Mouse (Mus musculus): ENCODE measurements around the gene Edf1. TPM values are rescaled to one million over a fixed set of nuclear protein-coding genes. Genes with fewer than 3 reads are reported as not detected.
A peak's percentile ranks its signal among the peaks of the same experiment; 100 is the strongest.

Gene Edf1
- polyA plus RNA-seq, 1 experiment from 2014 or later: 295 TPM

DNA sequence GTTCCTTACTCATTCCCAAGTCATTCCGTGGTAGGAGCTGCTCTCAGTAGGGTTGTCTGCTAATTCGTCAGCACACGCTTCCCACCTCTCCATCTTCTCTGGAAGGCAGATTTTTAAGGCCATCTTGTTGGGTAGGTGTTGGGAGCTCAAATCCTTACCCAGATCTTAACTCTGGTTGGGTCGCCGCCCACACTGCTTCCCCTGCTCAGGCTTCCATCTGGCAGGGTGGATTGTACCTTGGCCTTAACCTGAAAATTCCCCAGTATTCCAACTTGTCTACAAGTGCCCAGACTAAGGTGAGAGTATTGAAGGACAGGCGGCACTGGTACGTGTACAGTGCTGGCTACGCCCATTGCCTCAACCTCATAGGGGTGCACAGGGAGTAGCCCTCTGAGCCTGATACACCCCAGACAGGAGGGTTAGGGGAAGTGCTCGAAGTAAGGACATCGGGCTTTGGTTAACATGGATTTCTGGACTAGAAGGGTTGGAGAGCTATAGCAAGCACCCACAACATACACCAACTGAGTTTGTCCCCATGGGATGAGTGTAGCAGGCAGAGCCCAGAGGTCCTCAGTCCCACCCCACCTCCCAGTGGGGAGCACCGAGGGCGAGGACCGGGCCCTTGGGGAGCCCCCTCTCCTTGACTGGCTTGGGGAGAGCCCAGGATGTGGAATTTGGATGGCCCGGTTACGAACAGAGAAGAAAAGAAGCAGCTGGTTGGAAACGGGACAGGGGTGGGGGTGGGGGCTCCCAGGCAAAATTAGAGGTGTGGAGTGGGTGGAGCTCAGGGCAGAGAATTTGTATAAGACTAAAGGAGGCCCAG lies 18.6 kb downstream of the Edf1 start:
- no peak for TF ChIP-seq CTCF (IDR thresholded peaks at IDR 0.05; ENCODE audit: low read depth)
- no peak overlapping the region for H3K27ac ChIP-seq (ENCODE audit: low read depth)
- H3K36me3 ChIP-seq (ENCODE audit: insufficient read depth): peaks cover 17% of the 10 kb centered on the region; the same call in 1 of the 2 replicates
- no peak for ATAC-seq (ENCODE audit: insufficient read depth)
- WGBS: 76% methylated on average over 16 of the region's 16 CpGs
- DNase-seq: no peak
- no peak overlapping the region for H3K4me3 ChIP-seq (ENCODE audit: low read depth, low read length)
- peaks cover 56% of the 10 kb centered on the region for H3K27me3 ChIP-seq (ENCODE audit: insufficient read depth, low read length)
- H3K9me3 ChIP-seq (ENCODE audit: low read depth, low read length): no peaks in the 10 kb centered on the region
- peaks cover 15% of the 10 kb centered on the region for H3K4me1 ChIP-seq (ENCODE audit: insufficient read depth)
- peak overlapping the region; percentile 78 for H3K4me2 ChIP-seq
- H3K9ac ChIP-seq: no peak overlapping the region

DNA sequence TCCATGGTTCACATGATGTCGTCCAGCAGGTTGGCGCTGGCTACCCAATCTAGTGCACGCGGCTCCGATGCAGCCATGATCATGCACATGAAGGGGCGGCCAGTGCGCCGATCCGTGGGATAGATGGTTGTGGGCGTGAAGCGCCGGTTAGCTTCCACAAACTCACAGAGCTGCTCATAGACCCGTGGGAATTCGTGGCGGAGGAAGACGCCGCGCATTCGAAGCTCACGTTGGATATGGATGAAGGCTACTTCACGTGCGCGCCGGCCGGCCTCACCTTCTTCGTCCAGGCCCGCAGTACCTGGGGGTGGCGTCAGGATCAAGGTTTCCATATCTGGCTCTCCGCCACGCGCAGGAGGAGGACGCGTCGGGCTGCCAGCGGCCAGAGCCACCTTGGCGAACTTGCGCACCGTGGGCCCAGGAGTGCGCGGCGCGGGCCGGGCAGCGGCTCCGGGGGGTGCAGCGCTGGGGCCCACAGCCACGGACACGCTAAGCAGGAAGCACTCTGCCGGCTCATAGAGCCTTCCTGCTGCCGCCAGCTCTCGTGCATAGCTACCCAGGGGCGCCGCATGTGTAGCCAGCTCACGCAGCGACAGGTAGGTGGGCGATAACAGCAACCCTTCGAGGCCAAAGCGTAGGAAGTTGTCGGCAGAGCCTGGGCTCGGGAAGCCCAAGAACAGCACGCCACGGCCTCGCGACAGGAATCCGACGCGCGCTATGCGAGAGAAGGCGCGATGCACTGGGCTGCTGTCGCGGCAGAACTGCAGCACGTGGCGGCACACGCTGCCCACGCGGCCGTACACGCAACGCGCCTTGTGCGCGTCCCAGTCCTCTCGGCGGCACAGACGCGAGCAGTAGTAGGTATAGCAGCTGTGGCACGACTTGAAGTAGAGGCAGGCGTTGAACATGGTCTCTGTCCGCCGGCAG lies 19.6 kb downstream of the Edf1 start:
- no peak for TF ChIP-seq CTCF (IDR thresholded peaks at IDR 0.05; ENCODE audit: low read depth)
- peak overlapping the region; percentile 28 for H3K4me3 ChIP-seq (ENCODE audit: low read depth, low read length)
- peak overlapping the region; percentile 51 for H3K4me2 ChIP-seq
- no peak overlapping the region for H3K9ac ChIP-seq
- DNase-seq (no peak), ATAC-seq (ENCODE audit: insufficient read depth) (no peak)
- peaks cover 17% of the 10 kb centered on the region for H3K4me1 ChIP-seq (ENCODE audit: insufficient read depth)
- 14% methylated on average over 92 of the region's 92 CpGs for WGBS
- H3K27ac ChIP-seq (ENCODE audit: low read depth): no peak overlapping the region
- peaks cover 58% of the 10 kb centered on the region for H3K27me3 ChIP-seq (ENCODE audit: insufficient read depth, low read length)
- peaks cover 10% of the 10 kb centered on the region; the same call in 1 of the 2 replicates for H3K36me3 ChIP-seq (ENCODE audit: insufficient read depth)
- H3K9me3 ChIP-seq (ENCODE audit: low read depth, low read length): no peaks in the 10 kb centered on the region

DNA sequence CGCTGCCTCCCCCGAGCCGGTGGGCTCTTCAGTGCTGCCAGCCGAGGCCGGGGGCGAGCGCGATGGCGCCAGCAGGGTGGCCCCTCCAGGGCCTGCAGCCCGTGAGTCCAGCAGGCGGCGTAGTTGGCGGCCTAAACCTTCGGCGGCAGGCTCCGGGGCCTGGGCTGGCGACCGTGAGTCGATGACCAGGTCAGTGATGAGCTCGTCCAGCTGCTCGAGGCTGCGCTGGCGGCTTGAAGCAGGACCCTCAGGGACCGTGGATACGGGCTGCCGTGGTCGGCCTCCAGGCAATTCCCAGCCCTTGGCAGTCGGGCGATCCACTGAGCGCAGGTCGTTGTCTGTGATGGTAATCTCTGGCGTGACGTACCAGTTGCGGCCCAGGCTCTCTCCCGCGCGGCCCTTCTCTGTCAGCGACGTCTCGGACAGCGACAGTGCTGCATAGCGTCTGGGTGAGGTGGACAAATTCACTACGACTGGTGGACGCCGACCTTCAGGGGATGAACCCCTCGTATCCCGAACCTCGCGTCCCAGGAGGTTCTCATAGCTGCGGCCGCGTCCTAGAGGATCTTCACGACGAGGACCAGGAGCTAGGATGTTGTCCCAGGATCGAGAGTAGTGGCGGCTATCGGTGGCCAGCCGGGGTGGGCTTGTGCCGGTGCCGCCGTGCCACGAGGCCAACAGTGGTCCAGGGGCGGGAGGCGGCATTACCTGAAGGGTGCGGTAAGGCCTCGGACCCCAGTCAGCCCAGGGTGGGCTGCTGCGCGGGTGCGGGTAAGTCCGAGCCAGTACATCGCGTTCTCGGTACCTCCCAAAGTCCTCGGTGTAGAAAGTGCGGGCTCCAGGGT lies 20.5 kb downstream of the Edf1 start:
- peak overlapping the region; percentile 28 for H3K4me3 ChIP-seq (ENCODE audit: low read depth, low read length)
- H3K27me3 ChIP-seq (ENCODE audit: insufficient read depth, low read length): peaks cover 58% of the 10 kb centered on the region
- peaks cover 17% of the 10 kb centered on the region for H3K4me1 ChIP-seq (ENCODE audit: insufficient read depth)
- H3K9ac ChIP-seq: no peak overlapping the region
- peak; percentile 32; the same call in 1 of the 2 replicates for TF ChIP-seq CTCF (IDR thresholded peaks at IDR 0.05; ENCODE audit: low read depth)
- peak; percentile 34 for DNase-seq
- H3K36me3 ChIP-seq (ENCODE audit: insufficient read depth): peaks cover 6% of the 10 kb centered on the region
- ATAC-seq (ENCODE audit: insufficient read depth): no peak
- H3K27ac ChIP-seq (ENCODE audit: low read depth): no peak overlapping the region
- 5% methylated on average over 75 of the region's 75 CpGs for WGBS
- peak overlapping the region; percentile 51 for H3K4me2 ChIP-seq
- no peaks in the 10 kb centered on the region for H3K9me3 ChIP-seq (ENCODE audit: low read depth, low read length)

DNA sequence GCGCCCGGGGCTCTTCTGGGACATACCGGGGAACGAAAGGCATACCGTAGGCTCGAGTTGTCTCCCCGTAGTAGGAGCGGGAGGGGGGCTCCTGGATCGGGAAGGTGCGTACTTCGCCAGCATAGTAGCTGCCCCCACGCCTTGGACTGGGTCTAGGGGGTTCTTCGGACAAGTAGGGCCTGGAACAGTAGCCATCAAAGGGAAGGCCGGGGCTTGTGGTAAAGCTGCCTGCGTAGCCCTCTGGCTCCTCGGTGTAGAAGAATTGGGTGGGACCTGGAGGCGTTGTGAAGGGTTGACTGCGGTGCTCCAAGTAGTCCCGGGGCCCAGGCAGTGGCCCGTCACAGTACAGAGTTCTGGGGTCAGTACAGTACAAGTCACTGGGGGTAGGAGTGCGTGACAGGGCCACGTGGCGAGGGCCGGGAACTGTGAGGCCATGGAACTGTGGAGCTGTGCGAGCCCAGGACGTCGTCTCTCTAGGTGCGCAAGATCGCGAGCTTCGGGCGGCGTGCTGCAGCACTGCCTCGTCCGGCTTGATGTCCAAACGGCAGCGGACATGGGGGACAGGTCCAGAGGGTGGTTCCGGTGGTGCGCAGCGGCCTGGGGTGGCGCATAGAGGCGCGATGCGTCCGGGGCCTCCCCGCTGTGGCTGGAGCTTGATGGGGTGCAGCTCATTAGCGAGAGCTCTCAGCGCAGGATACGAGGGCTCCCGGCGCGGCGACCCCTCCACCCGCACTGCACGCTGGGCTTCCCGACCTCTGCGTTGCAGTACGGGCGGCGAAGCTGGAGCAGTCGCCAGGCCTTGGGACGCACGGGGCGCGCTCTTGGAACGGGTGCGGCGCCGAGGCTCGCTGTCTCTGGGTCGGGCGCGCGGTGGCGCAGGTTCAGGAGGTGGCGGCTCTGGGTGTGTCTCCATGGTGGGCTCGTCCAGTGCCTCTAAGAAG lies 21.4 kb downstream of the Edf1 start:
- DNase-seq: no peak

DNA sequence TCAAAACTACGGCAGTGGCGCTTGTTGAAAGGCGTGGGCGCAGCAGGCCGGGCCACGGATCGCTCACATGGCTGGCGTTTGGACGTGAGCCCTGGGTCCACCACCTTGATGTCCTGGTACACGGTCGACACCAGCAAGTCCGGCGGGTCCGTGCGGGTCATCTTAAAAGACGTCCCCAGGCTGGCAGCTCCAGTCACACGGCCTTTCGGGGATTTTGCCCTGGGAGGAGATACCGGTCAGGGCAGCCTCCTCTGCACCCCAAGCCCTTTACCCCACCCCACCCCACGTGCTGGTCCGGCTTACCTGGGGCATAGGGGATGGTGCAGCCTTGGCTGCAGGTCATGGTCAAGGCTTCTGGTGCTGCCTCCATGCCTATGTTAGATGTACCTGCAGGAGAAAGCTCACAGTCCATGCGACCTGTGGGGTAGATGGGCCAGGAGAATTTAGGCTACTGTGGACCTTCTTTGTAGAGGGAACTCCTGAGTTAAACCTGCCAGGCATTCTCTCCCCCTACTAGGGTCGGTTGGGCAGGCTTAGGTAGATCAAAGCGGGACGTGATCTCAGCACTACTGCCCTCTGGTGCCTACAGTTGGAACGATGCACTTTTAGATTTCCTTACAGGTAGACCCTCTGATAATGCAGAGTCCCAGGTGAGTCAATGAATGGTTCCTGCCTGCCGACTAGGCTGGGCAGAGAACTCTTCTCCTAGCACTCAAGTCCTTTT lies 22.3 kb downstream of the Edf1 start:
- H3K27me3 ChIP-seq (ENCODE audit: insufficient read depth, low read length): peaks cover 58% of the 10 kb centered on the region
- peak overlapping the region; percentile 28 for H3K4me3 ChIP-seq (ENCODE audit: low read depth, low read length)
- 7% methylated on average over 27 of the region's 27 CpGs for WGBS
- H3K9me3 ChIP-seq (ENCODE audit: low read depth, low read length): no peaks in the 10 kb centered on the region
- no peak overlapping the region for H3K9ac ChIP-seq
- H3K4me1 ChIP-seq (ENCODE audit: insufficient read depth): peaks cover 10% of the 10 kb centered on the region
- H3K36me3 ChIP-seq (ENCODE audit: insufficient read depth): peaks cover 21% of the 10 kb centered on the region
- H3K27ac ChIP-seq (ENCODE audit: low read depth): no peak overlapping the region
- DNase-seq (peak; percentile 73), ATAC-seq (ENCODE audit: insufficient read depth) (no peak)
- peak overlapping the region; percentile 45 for H3K4me2 ChIP-seq
- peak; percentile 65 for TF ChIP-seq CTCF (IDR thresholded peaks at IDR 0.05; ENCODE audit: low read depth)

More for the DNA sequence above, 21.4 kb downstream of the Edf1 start:
- no peak for ATAC-seq (ENCODE audit: insufficient read depth)
- 5% methylated on average over 75 of the region's 77 CpGs for WGBS
- no peak overlapping the region for H3K27ac ChIP-seq (ENCODE audit: low read depth)
- H3K9me3 ChIP-seq (ENCODE audit: low read depth, low read length): no peaks in the 10 kb centered on the region
- H3K4me3 ChIP-seq (ENCODE audit: low read depth, low read length): peak overlapping the region; percentile 28
- H3K4me1 ChIP-seq (ENCODE audit: insufficient read depth): peaks cover 12% of the 10 kb centered on the region
- peaks cover 58% of the 10 kb centered on the region for H3K27me3 ChIP-seq (ENCODE audit: insufficient read depth, low read length)
- no peak overlapping the region; the same call in 1 of the 2 replicates for H3K9ac ChIP-seq
- peak overlapping the region; percentile 51 for H3K4me2 ChIP-seq
- no peak for TF ChIP-seq CTCF (IDR thresholded peaks at IDR 0.05; ENCODE audit: low read depth)
- H3K36me3 ChIP-seq (ENCODE audit: insufficient read depth): peaks cover 14% of the 10 kb centered on the region

Data from lung, embryonic 14.5 days (tissue).